8 mouse cellular contexts compared by ENCODE assay signal in genomic region chr2:168252639-168253292, GRCm38 (mm10). TPM values are rescaled to one million over a fixed set of nuclear protein-coding genes. Genes with fewer than 3 reads are reported as not detected.
A peak's percentile ranks its signal among the peaks of the same experiment; 100 is the strongest.
DNase-seq lines count a peak whose midpoint lies in the region; ATAC-seq lines count a peak whose summit lies in the region.

No protein-coding gene starts in this region.

- H3K27me3 ChIP-seq in embryonic facial prominence, embryonic 13.5 days = no peaks in the 10 kb centered on the region
- H3K27me3 ChIP-seq in kidney, embryonic 16.5 days (ENCODE audit: insufficient read depth, low read length) = no peaks in the 10 kb centered on the region

- peak; percentile 40 for DNase-seq in 3134 (ENCODE audit: extremely low read depth, insufficient read length, low spot score)
- peak; percentile 55 for DNase-seq in CD4-positive helper T cell, adult 2 months (ENCODE audit: low read depth, low spot score)
- DNase-seq in mesoderm, embryonic 11.5 days (ENCODE audit: low read depth, low spot score) = peak; percentile 79
- peak; percentile 12 to 51 for DNase-seq in thymus, postnatal 10 days (ENCODE audit: low spot score in 2 of 2)
- DNase-seq in right cerebral cortex, postnatal 36 days (ENCODE audit: low spot score in 2 of 2) = no peak
- no peak for DNase-seq in heart, adult 11 months

- peak overlapping the region; percentile 36 for H3K4me2 ChIP-seq in embryonic facial prominence, embryonic 13.5 days
- H3K4me2 ChIP-seq in kidney, embryonic 16.5 days (replicated peaks; ENCODE audit: low read depth, low read length) = peak overlapping the region; percentile 16; the same call in 1 of the 2 replicates

- H3K9me3 ChIP-seq in embryonic facial prominence, embryonic 13.5 days = no peaks in the 10 kb centered on the region
- H3K9me3 ChIP-seq in kidney, embryonic 16.5 days (ENCODE audit: low read length) = no peaks in the 10 kb centered on the region

- H3K4me1 ChIP-seq in embryonic facial prominence, embryonic 13.5 days = 0 out of 2 replicates have a peak, but pooled peaks cover 3% of the 10 kb centered on the region
- no peaks in the 10 kb centered on the region for H3K4me1 ChIP-seq in kidney, embryonic 16.5 days (ENCODE audit: insufficient read depth, low read length)

- no peak overlapping the region for H3K4me3 ChIP-seq in embryonic facial prominence, embryonic 13.5 days
- H3K4me3 ChIP-seq in kidney, embryonic 16.5 days (ENCODE audit: low read length) = peak overlapping the region; percentile 17; the same call in 1 of the 2 replicates

- ATAC-seq in embryonic facial prominence, embryonic 13.5 days (ENCODE audit: insufficient number of reproducible peaks, insufficient read depth, low FRiP score, low TSS enrichment, low read depth) = no peak
- ATAC-seq in kidney, embryonic 16.5 days (ENCODE audit: low FRiP score, low TSS enrichment) = no peak

- 14% methylated on average over 16 of the region's 16 CpGs for WGBS in embryonic facial prominence, embryonic 13.5 days
- 18% methylated on average over 16 of the region's 16 CpGs for WGBS in kidney, embryonic 16.5 days

- H3K27ac ChIP-seq in embryonic facial prominence, embryonic 13.5 days = no peak overlapping the region
- H3K27ac ChIP-seq in kidney, embryonic 16.5 days (ENCODE audit: low read length) = no peak overlapping the region

- no peak overlapping the region for H3K9ac ChIP-seq in embryonic facial prominence, embryonic 13.5 days
- H3K9ac ChIP-seq in kidney, embryonic 16.5 days (replicated peaks; ENCODE audit: low read length) = no peak overlapping the region

- no peaks in the 10 kb centered on the region for H3K36me3 ChIP-seq in embryonic facial prominence, embryonic 13.5 days
- H3K36me3 ChIP-seq in kidney, embryonic 16.5 days (ENCODE audit: insufficient read depth, low read length) = no peaks in the 10 kb centered on the region

RNA-seq across cellular contexts. Expression of gene Mocs3, which starts 22.3 kb away (rescaled TPM):
- polyA plus RNA-seq in embryonic facial prominence, embryonic 13.5 days (2015; fragmentation: Nextera tagmentation; extraction: Ambion mirVana) = 7.5 and 7.6 TPM in 2 replicates
- 6.0 and 6.2 TPM in 2 replicates for polyA plus RNA-seq in kidney, embryonic 16.5 days (2015; fragmentation: Nextera tagmentation; extraction: Ambion mirVana)

RNA-seq across cellular contexts. Expression of gene Dpm1, which starts 22.4 kb away (rescaled TPM):
- 96.6 and 99.5 TPM in 2 replicates for polyA plus RNA-seq in embryonic facial prominence, embryonic 13.5 days (2015; fragmentation: Nextera tagmentation; extraction: Ambion mirVana)
- polyA plus RNA-seq in kidney, embryonic 16.5 days (2015; fragmentation: Nextera tagmentation; extraction: Ambion mirVana) = 82.2 and 99.4 TPM in 2 replicates

RNA-seq across cellular contexts. Expression of gene Gm20716, which starts 22.6 kb away (rescaled TPM):
- 26.0 and 29.3 TPM in 2 replicates for polyA plus RNA-seq in embryonic facial prominence, embryonic 13.5 days (2015; fragmentation: Nextera tagmentation; extraction: Ambion mirVana)
- polyA plus RNA-seq in kidney, embryonic 16.5 days (2015; fragmentation: Nextera tagmentation; extraction: Ambion mirVana) = 16.7 and 18.6 TPM in 2 replicates

RNA-seq across cellular contexts. Expression of gene Kcng1, which starts 28.8 kb away (rescaled TPM):
- 2.1 and 2.2 TPM in 2 replicates for polyA plus RNA-seq in embryonic facial prominence, embryonic 13.5 days (2015; fragmentation: Nextera tagmentation; extraction: Ambion mirVana)
- polyA plus RNA-seq in kidney, embryonic 16.5 days (2015; fragmentation: Nextera tagmentation; extraction: Ambion mirVana) = 1.5 and 2.9 TPM in 2 replicates

RNA-seq across cellular contexts. Expression of gene Adnp, which starts 45.9 kb away (rescaled TPM):
- polyA plus RNA-seq in embryonic facial prominence, embryonic 13.5 days (2015; fragmentation: Nextera tagmentation; extraction: Ambion mirVana) = 3.1 and 3.9 TPM in 2 replicates
- polyA plus RNA-seq in kidney, embryonic 16.5 days (2015; fragmentation: Nextera tagmentation; extraction: Ambion mirVana) = 1.3 and 2.3 TPM in 2 replicates

Comparison
In these comparisons a context has a peak if more than half of its experiments do, and no peak if none do; other contexts are left out.
1. DNase-seq: peak in 3134 (single experiment), CD4-positive helper T cell, adult 2 months (single experiment), mesoderm, embryonic 11.5 days (single experiment) and thymus, postnatal 10 days (2 of 2); none in right cerebral cortex, postnatal 36 days (0 of 2) and heart, adult 11 months (single experiment).